Mouse (Mus musculus) gastrocnemius, postnatal 36 days (tissue): Measurements from ENCODE around the gene Gltp. TPM values are rescaled to one million over a fixed set of nuclear protein-coding genes. Genes with fewer than 3 reads are reported as not detected.
A peak's percentile ranks its signal among the peaks of the same experiment; 100 is the strongest.

Experiments
- DNase-seq, 2 experiments: peaks; one replicate each; pipeline ENCODE4 v3.0.0; 2022
- intact Hi-C: fragments of 180-260 bp; cut with DNase I; formaldehyde crosslinking; loops from one replicate; pipeline ENCODE4 v1.15.1; 2025
- microRNA-seq, 2 experiments: library from miRNA; unstranded; fragments of <30 nt; microRNA quantifications; one replicate each; pipeline ENCODE4 v1.2.0; 2021
- total RNA-seq, 2 experiments: library from RNA; stranded (reverse); gene quantifications; 2 replicates each; pipeline ENCODE4 v1.2.3; 2021

Gltp gene
- total RNA-seq, 2 experiments from 2014 or later = 7.3 to 7.9 TPM

- peak in 1 of 2 experiments; percentile 34 for DNase-seq
- intact Hi-C loops = no loop called here
These were observed 65.2 kb downstream of the Gltp start for GRCm38 (mm10) chr5:114625590-114625989.

GRCm38 (mm10) chr5:114620305-114620704, 70.5 kb downstream of the Gltp start:
- intact Hi-C loops = no loop called here
- DNase-seq = no peak

Small RNAs within 50 kb of the gene (microRNA-seq; reads per million reads assigned to microRNA genes)
- 0 reads per million in 2 experiments for gene Mir7028

Other genes with a start within 250 kb of the Gltp start
- 10 to 100 TPM; 10.9 to 13.4 TPM for gene Mmab, start 246.9 kb downstream of the Gltp start, total RNA-seq
- 1 to 10 TPM; 8.3 to 9.4 TPM for gene Mvk, start 246.7 kb downstream of the Gltp start, total RNA-seq
- under 1 TPM; 0.22 to 0.28 TPM for gene Fam222a, start 123.0 kb downstream of the Gltp start, total RNA-seq
- gene Trpv4, start 32.6 kb downstream of the Gltp start, total RNA-seq = 1 to 10 TPM in 1 of 2 experiments, under 1 TPM in 1; 0.87 to 2.1 TPM
- 1 to 10 TPM; 2.7 to 2.9 TPM for gene Tchp, start 16.8 kb upstream of the Gltp start, total RNA-seq
- 10 to 100 TPM; 18.8 to 21.4 TPM for gene Ankrd13a, start 83.7 kb upstream of the Gltp start, total RNA-seq
- 10 to 100 TPM; 15.9 to 17.4 TPM for gene Git2, start 84.5 kb upstream of the Gltp start, total RNA-seq
- gene 1500011B03Rik, start 132.5 kb upstream of the Gltp start, total RNA-seq = 1 to 10 TPM; 4.9 to 5.2 TPM
- not detected for gene 4930519G04Rik, start 162.7 kb upstream of the Gltp start, total RNA-seq
- not detected for gene Gm9936, start 167.7 kb upstream of the Gltp start, total RNA-seq
- gene Oasl2, start 206.0 kb upstream of the Gltp start, total RNA-seq = 1 to 10 TPM; 1.2 to 2.7 TPM
- under 1 TPM in 1 of 2 experiments, not detected in 1; 0.59 TPM for gene Oasl1, start 232.3 kb upstream of the Gltp start, total RNA-seq